Mouse (Mus musculus) layer of hippocampus, postnatal 36 days (tissue): ENCODE data around the gene Siah1a. TPM values are rescaled to one million over a fixed set of nuclear protein-coding genes. Genes with fewer than 3 reads are reported as not detected.

ENCODE experiments used
- DNase-seq, 2 experiments: peaks; one replicate each; pipeline ENCODE4 v3.0.0; 2022
- total RNA-seq, 2 experiments: library from RNA; stranded (reverse); gene quantifications; 2 replicates each; pipeline ENCODE4 v1.2.3; 2021

The Siah1a gene
- total RNA-seq, 2 experiments from 2014 or later, result 31.6 to 34.0 TPM

- no peak for DNase-seq
Measured at GRCm38 (mm10) chr8:86699471-86699870, 46.3 kb downstream of the Siah1a start.

- DNase-seq, result no peak
Measured at GRCm38 (mm10) chr8:86698811-86699421, 46.8 kb downstream of the Siah1a start.

GRCm38 (mm10) chr8:86695703-86696102 lies 50.0 kb downstream of the Siah1a start:
- no peak for DNase-seq

- no peak for DNase-seq
Measured at GRCm38 (mm10) chr8:86694011-86694410, 51.7 kb downstream of the Siah1a start.

- DNase-seq, result no peak
Measured at GRCm38 (mm10) chr8:86692107-86692506, 53.6 kb downstream of the Siah1a start.

GRCm38 (mm10) chr8:86686629-86687028 lies 59.1 kb downstream of the Siah1a start:
- DNase-seq, result no peak

Other genes starting within 250 kb of the Siah1a start
- gene Abcc12, start 165.2 kb downstream of the Siah1a start, total RNA-seq, result under 1 TPM; 0.40 to 0.53 TPM
- 10 to 100 TPM; 73.1 to 78.6 TPM for gene Lonp2, start 121.9 kb downstream of the Siah1a start, total RNA-seq
- 1 to 10 TPM; 2.9 to 3.9 TPM for gene Gm10638, start 235 bp downstream of the Siah1a start, total RNA-seq
- 10 to 100 TPM; 38.5 to 40.9 TPM for gene N4bp1, start 139.3 kb upstream of the Siah1a start, total RNA-seq